Mouse (Mus musculus): ENCODE measurements around the gene Hspg2.

DNA sequence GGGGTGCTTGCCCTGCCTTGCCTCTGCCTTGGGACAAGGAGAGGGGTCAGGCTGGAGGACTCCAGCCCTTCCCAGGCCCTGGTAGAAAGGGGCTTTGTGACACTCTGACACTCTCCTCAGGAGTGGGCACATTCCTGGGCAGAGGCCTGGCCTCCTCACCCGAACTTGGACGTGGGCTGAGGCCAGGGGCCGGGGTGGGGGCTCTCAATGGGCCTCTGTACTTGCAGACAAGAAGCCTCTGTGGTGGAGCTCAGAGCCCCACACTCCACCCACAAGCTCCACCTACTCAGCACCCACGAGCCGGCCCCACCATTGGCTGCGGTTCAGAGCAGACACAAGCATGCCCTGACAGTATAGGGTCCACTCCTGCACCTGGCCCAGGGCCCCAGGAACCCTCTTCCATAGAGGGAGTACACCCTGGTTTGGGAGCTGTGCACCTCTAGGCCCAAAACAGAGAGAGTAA, 35.0 kb downstream of the Hspg2 start:
- no peak for TF ChIP-seq TAL1 (IDR thresholded peaks at IDR 0.05; ENCODE audit: low read length)
- no peak for TF ChIP-seq GATA1 (IDR thresholded peaks at IDR 0.05; ENCODE audit: low read length)
